Mouse (Mus musculus): Measurements from ENCODE around the gene Actg1. TPM values are rescaled to one million over a fixed set of nuclear protein-coding genes. Genes with fewer than 3 reads are reported as not detected.
"Not testable (repeated sequence)": the region's sequence is repeated elsewhere in the genome, so short reads cannot be mapped to it uniquely, and the experiment has no call there.

Actg1 gene
- polyA plus RNA-seq, 1 experiment from 2014 or later, result 3,231 TPM

DNA sequence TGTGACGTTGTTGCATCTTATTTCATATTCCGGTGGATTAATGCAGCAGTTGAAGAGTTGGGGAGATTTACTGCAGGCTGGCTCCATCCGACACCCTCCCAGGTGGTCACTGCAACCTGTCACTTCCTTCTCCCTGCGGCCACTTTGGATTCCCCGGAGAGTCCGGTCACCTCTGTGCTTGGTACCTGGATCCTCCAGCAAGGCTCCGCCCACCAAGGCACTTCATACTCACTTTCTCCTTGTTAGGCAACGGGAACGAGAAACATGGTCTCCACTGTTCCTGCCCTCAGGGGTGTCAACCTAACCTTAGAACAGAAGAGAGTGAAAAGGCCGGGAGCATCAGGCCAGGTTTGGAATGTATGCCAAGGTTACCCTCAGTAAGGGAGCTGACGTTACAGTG is 2.4 kb upstream of the Actg1 start:
- Histone ChIP-seq H3K4me2 (replicated peaks) (peak overlapping the region; percentile 64), H3K4me1 (peaks cover 40% of the 10 kb centered on the region), H3K9me3 (no peaks in the 10 kb centered on the region), H3K27ac (replicated peaks) (peak overlapping the region; percentile 100), H3K36me3 (peaks cover 9% of the 10 kb centered on the region), H3K9ac (replicated peaks) (peak overlapping the region; percentile 100), H3K4me3 (peak overlapping the region; percentile 100), H3K27me3 (peaks cover 11% of the 10 kb centered on the region; the same call in 1 of the 2 replicates)
- no peak for ATAC-seq (ENCODE audit: low FRiP score, low read depth)
- 22% methylated on average over 11 of the region's 11 CpGs for WGBS

DNA sequence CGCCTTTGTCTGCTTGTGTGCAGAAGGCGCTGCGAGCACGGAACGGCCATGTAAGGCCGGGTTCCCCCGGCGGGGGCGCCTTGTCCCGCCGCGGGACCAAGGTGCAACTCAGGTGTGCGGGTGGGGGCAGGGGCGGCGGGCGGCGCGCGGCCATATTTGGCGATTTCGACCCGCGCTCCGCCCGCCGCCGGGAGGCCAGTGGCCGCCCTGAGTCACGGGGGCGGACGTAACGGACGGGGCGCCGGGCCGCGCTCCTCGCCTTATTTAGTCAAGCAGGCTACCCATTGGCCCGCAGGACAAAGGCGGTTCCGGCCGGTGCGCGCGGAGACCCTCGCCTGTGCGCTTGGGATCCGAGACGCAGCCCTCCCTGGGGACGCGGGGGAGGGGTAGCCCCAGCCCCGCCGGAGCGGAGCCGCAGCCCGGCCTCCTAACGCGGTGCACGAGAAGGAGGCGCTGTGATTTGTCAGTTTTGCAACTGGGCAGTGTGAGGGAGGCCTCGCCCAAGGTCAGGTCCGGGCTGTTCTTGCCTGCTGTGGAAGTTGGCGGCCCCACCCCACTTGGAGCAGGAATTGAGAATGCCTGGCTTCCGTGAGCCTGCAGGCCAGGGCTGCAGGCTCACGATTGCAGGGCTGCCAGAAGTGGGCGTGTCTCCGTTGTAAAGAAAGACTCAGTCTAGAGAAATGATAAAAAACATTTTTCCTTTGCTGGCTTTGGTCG is 1.8 kb upstream of the Actg1 start:
- Histone ChIP-seq H3K36me3 (peaks cover 13% of the 10 kb centered on the region), H3K27me3 (peaks cover 11% of the 10 kb centered on the region; the same call in 1 of the 2 replicates), H3K4me3 (peak overlapping the region; percentile 100), H3K4me2 (replicated peaks) (peak overlapping the region; percentile 64), H3K4me1 (peaks cover 43% of the 10 kb centered on the region), H3K9ac (replicated peaks) (peak overlapping the region; percentile 100), H3K27ac (replicated peaks) (peak overlapping the region; percentile 100), H3K9me3 (no peaks in the 10 kb centered on the region)
- 3% methylated on average over 67 of the region's 68 CpGs for WGBS
- peak; percentile 72 for ATAC-seq (ENCODE audit: low FRiP score, low read depth)

DNA sequence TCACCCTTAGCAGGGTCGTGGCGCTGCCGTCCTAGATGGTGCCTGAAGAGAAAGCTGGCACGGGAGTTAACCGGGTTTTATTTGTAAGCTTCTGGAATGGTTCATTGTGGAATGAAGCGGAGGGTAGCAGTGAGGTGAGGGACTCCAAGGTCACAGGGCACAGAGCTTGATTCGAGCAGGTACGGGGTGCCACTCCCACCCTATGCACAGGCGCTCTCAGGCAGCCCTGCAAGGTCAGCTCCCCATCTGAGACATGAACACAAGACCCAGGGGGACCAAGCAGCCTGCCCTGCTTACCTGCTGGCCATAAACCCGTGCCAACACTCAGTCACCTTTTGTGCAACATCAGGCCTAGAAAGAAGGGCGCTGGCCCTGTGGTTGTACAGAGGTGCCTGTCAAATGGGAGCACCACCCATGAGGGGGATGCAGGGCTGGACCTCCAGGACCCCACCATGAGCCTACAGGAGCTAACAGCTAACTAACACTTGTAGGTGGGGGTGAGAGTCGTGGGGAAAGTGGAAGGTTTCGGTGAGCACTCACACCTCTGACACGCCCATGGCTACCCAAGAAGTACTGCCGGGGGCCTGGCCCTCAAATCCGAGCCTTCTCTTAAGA is 1.1 kb upstream of the Actg1 start:
- Histone ChIP-seq H3K9ac (replicated peaks) (peak overlapping the region; percentile 100), H3K27ac (replicated peaks) (peak overlapping the region; percentile 100), H3K36me3 (peaks cover 16% of the 10 kb centered on the region), H3K4me3 (peak overlapping the region; percentile 100), H3K4me1 (peaks cover 46% of the 10 kb centered on the region), H3K4me2 (replicated peaks) (peak overlapping the region; percentile 64), H3K27me3 (peaks cover 11% of the 10 kb centered on the region; the same call in 1 of the 2 replicates), H3K9me3 (no peaks in the 10 kb centered on the region)
- ATAC-seq (ENCODE audit: low FRiP score, low read depth), result peak; percentile 9
- 3% methylated on average over 16 of the region's 16 CpGs for WGBS

DNA sequence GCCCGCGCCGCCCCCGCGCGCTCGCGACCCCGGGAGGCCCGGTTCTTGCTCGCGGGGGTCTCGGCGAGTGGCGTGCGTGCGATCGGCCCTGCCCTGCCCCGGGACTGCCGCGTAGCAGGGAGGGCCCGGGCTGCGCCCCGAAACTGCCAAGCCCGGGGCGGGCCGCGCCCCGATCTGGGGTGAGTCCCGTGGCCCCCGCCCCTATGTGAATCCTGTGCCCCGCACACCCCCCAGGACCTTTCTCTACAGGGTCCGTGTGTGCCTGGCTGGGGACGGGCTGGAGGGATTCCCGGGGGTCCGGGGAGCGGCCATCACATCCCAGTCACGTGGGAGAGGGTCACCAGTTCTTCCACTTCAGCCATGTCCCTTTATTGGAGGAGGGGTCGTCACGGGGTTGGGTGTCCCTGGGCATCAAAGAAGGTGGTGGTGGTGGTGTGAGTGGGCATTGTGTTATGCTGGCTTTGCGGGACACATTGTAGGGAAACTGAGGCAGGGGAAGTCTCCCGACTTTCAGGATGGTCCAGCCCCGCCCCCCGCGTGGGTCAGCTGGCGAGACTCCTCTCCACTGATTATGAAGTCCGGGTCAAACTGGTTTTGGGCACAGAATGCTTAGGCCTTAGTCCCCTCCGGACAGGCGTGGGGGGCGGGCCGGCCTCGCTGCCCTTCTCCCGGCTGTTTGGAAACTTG is 485 bp upstream of the Actg1 start:
- peak; percentile 59 for ATAC-seq (ENCODE audit: low FRiP score, low read depth)
- peak overlapping the region; percentile 100 for H3K4me3 ChIP-seq
- H3K4me1 ChIP-seq, result peaks cover 44% of the 10 kb centered on the region
- H3K36me3 ChIP-seq, result peaks cover 16% of the 10 kb centered on the region
- H3K27me3 ChIP-seq, result peaks cover 11% of the 10 kb centered on the region; the same call in 1 of the 2 replicates
- H3K4me2 ChIP-seq (replicated peaks), result peak overlapping the region; percentile 64
- no peaks in the 10 kb centered on the region for H3K9me3 ChIP-seq
- WGBS, result under 1% methylated on average over 53 of the region's 53 CpGs
- peak overlapping the region; percentile 100 for H3K9ac ChIP-seq (replicated peaks)
- H3K27ac ChIP-seq (replicated peaks), result peak overlapping the region; percentile 100

DNA sequence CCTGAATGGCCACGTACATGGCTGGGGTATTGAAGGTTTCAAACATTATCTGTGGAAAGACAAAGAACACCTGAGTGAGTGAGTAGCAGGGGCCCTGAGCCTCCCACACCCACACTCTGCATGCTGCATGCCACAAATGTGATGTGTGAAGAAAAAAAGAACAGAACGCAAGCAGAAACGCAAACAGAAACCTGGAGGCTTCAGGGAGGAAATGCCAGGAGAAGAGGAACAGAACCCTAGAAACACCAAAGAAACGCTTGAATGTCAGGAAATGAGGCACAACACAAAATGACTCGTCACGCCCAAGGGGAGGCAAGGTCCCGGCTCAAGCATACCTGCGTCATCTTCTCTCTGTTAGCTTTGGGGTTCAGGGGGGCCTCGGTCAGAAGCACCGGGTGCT is 1.0 kb downstream of the Actg1 start:
- WGBS, result 11% methylated on average over 10 of the region's 10 CpGs

DNA sequence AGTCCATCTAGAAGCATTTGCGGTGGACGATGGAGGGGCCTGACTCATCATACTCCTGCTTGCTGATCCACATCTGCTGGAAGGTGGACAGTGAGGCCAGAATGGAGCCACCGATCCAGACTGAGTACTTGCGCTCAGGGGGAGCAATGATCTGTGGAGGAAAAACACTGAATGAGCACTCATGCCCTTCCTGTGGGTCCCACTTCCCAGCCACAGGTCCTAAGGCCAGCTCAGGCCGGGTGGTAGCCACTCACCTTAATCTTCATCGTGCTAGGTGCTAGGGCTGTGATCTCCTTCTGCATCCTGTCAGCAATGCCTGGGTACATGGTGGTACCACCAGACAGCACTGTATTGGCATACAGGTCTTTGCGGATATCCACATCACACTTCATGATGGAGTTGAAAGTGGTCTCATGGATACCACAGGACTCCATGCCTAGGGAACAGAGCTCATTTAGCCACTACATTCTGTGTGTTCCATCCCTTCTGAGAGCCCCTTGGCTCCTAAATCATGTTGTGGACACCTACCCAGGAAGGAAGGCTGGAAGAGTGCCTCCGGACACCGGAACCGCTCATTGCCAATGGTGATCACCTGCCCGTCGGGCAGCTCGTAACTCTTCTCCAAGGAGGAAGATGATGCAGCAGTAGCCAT is 1.8 kb downstream of the Actg1 start:
- H3K4me2 ChIP-seq (replicated peaks), result peak overlapping the region; percentile 69
- H3K27me3 ChIP-seq; H3K9me3 ChIP-seq; ATAC-seq (ENCODE audit: low FRiP score, low read depth); H3K27ac ChIP-seq (replicated peaks): not testable (repeated sequence)
- H3K36me3 ChIP-seq, result peaks cover 16% of the 10 kb centered on the region
- H3K9ac ChIP-seq (replicated peaks), result peak overlapping the region; percentile 64
- H3K4me3 ChIP-seq, result peak overlapping the region; percentile 46
- H3K4me1 ChIP-seq, result peaks cover 32% of the 10 kb centered on the region
- WGBS, result 75% methylated on average over 11 of the region's 13 CpGs

More for the DNA sequence above, 1.0 kb downstream of the Actg1 start:
- Histone ChIP-seq H3K27me3 (peaks cover 4% of the 10 kb centered on the region; the same call in 1 of the 2 replicates), H3K9ac (replicated peaks) (peak overlapping the region; percentile 100), H3K4me1 (peaks cover 32% of the 10 kb centered on the region), H3K36me3 (peaks cover 16% of the 10 kb centered on the region), H3K9me3 (no peaks in the 10 kb centered on the region), H3K4me3 (peak overlapping the region; percentile 100), H3K4me2 (replicated peaks) (peak overlapping the region; percentile 68), H3K27ac (replicated peaks) (peak overlapping the region; percentile 100)
- ATAC-seq (ENCODE audit: low FRiP score, low read depth), result no peak

DNA sequence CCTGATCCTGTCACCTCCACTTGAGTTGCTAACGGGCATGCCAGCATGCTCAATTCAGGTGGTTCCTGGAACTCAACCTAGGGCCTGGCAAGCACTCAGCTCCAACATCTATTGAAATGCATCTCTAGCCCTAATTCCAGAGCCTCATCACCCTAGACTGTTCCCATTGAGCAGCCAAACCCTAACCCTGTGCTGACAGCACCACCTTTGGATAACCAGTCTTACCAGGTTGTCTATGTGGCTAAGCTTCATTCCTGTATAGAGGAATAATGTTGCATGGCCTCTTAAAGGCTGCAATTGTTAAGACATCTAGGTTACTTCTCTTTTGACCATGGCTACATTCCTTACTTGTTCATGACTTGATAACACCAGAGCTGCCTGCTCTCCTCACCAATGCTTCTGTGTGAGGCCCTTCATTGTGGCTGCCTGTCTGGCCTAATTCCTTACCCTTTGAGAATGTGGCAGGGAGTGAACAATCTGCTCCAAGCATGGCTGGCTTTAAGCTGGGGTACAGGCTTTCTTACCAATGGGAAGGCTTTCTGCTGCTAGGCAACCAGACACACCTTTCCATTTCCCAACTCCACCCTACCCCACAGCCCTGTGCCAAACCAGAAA is 3.2 kb downstream of the Actg1 start:
- ATAC-seq (ENCODE audit: low FRiP score, low read depth), result no peak
- H3K4me3 ChIP-seq, result peak overlapping the region; percentile 28
- peaks cover 23% of the 10 kb centered on the region for H3K4me1 ChIP-seq
- H3K27me3 ChIP-seq, result no peaks in the 10 kb centered on the region
- peak overlapping the region; percentile 60; the same call in 1 of the 2 replicates for H3K27ac ChIP-seq (replicated peaks)
- H3K36me3 ChIP-seq, result peaks cover 16% of the 10 kb centered on the region
- H3K9ac ChIP-seq (replicated peaks), result peak overlapping the region; percentile 17
- peak overlapping the region; percentile 47 for H3K4me2 ChIP-seq (replicated peaks)
- no peaks in the 10 kb centered on the region for H3K9me3 ChIP-seq
- WGBS, result 44% methylated on average over 1 of the region's 1 CpGs

DNA sequence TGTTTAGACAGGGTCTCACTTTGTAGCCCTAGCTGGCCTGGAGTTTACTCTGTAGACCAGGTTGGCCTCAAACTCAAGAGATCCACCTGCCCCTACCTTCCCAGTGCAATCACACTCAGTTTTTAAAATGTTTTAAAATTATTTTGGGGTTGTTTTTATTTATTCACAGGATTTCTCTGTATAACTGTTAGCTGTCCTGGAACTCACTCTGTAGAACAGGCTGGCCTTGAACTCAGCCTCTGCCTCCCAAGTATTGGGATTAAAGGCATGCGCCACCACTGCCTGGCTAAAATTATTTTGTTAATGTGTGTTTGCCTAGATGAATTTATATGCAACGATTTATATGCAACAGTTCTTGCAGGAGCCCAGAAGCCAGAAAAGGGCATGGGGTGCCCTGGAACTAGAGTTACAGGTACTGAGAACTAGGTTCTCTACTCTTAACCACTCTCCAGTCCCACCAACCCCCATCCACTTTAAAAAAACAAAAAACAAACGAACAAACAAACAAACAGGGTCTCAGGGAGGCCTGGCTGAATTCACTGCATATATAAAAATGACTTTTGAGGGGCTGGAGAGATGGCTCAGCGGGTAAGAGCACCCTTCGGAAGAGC is 3.9 kb downstream of the Actg1 start:
- ATAC-seq (ENCODE audit: low FRiP score, low read depth), result no peak
- Histone ChIP-seq H3K4me3 (no peak overlapping the region), H3K27me3 (no peaks in the 10 kb centered on the region), H3K36me3 (peaks cover 16% of the 10 kb centered on the region), H3K9ac (replicated peaks) (no peak overlapping the region), H3K9me3 (no peaks in the 10 kb centered on the region), H3K27ac (replicated peaks) (peak overlapping the region; percentile 47), H3K4me1 (peaks cover 15% of the 10 kb centered on the region), H3K4me2 (replicated peaks) (no peak overlapping the region)
- 72% methylated on average over 5 of the region's 5 CpGs for WGBS

DNA sequence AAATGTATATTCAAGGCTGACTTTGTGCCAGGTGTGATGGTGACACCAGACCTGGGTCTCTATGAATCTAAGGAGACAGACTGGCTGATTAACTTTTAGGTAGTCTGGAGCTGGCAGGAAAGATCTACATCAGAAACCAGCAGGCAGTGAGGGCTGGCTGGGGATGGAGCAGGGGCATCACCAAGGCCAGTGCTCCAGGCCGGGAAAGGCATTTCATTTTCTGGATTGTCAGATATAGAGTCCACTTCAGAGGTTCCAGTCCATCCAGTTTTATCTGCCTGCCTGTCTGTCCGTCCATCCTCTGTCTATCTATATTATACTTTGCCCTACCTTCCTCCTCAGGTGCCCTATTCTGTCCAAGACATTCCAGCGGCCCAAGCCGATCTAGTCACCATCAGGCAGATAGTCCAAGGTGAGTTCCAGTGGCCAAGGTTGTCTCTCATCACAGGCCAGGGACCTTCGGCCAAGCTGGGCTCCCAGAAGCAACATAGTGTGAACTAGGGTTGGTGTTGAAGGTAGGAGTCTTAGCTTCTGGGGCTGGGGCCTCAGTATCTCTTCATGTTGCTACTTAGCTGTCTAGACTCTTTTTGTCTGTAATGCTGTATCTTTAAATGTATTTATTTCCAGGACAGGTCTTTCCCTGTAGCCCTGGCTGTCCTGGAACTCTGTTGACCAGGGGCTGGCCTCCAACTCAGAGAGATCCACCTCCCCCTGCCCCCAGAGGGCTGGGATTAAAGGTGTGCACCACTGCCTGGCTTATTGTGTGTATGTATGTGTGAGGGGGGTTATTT is 4.6 kb downstream of the Actg1 start:
- ATAC-seq (ENCODE audit: low FRiP score, low read depth), result no peak
- WGBS, result 78% methylated on average over 5 of the region's 5 CpGs
- H3K36me3 ChIP-seq, result peaks cover 16% of the 10 kb centered on the region

DNA sequence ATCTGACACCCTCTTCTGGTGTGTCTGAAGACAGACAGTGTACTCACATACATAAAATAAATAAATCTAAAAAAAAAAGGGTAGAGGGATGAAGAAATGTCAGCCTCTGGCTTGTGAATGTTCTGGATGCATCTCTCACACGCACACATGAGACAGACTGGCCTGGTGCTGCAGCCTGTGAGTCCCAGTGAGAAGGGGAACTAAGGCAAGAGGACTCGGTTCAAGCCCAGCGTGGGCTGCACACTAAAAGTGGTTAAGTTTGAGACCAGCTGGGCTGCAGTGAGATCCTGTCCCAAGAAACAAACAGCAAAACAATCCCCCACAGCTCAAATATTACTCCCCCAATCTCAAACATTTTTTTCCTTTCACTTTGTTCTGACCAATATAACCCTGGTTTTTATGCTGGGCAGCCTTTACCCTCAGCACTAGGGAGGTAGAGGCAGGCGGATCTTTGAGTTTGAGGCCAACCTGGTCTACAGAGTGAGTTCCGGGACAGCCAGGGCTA is 5.6 kb downstream of the Actg1 start:
- ATAC-seq (ENCODE audit: low FRiP score, low read depth), result no peak
- Histone ChIP-seq H3K9me3 (no peaks in the 10 kb centered on the region), H3K27ac (replicated peaks) (no peak overlapping the region)

More for the DNA sequence above, 4.6 kb downstream of the Actg1 start:
- Histone ChIP-seq H3K9me3 (no peaks in the 10 kb centered on the region), H3K9ac (replicated peaks) (no peak overlapping the region), H3K4me1 (peaks cover 11% of the 10 kb centered on the region), H3K4me2 (replicated peaks) (no peak overlapping the region), H3K27me3 (no peaks in the 10 kb centered on the region), H3K27ac (replicated peaks) (peak overlapping the region; percentile 47), H3K4me3 (no peak overlapping the region)

More for the DNA sequence above, 5.6 kb downstream of the Actg1 start:
- WGBS, result 95% methylated on average over 5 of the region's 5 CpGs
- Histone ChIP-seq H3K4me3 (no peak overlapping the region), H3K36me3 (peaks cover 16% of the 10 kb centered on the region), H3K27me3 (no peaks in the 10 kb centered on the region), H3K4me1 (peaks cover 11% of the 10 kb centered on the region), H3K4me2 (replicated peaks) (no peak overlapping the region), H3K9ac (replicated peaks) (no peak overlapping the region)
